ENCODE assay signal across 32 mouse cellular contexts in the genomic region with DNA sequence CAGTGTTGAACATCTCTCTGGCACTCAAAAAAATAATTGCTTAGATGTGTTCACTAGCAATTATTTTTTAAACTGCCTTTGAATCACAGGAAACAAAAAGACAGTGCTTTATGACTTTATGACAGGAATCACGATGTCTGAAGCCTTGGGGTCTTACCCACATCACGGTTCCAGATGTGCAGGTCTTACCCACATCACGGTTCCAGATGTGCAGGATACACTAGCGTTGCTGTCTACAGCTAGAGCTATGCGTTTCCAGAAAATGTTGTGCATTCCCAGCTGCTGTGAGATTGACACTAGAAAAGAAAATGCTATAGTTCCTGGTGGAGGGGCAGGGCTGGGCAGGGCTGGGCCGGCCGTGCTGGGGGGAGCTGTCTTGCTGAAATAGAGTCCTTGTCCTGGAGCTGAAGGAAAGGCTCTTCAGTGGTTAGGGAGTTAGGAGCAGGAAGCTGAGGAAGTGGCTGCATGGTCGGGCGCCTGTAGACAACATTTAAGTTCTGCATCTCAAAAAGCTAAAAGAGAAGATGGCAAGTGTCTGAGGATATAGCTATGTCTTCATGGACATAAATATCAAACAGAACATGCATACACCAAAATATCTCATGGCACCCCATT. TPM values are rescaled to one million over a fixed set of nuclear protein-coding genes. Genes with fewer than 3 reads are reported as not detected.
DNase-seq lines count a peak whose midpoint lies in the region; ATAC-seq lines count a peak whose summit lies in the region.
"Had no signal": no experiment of that assay in that cellular context is flagged by ENCODE, and none has a peak within 500 bp of the region (broad histone marks: within the 10 kb centered on the region; RNA-seq: fewer than 3 reads in every experiment).

No protein-coding gene starts in this region.

- no peak overlapping the region for H3K4me2 ChIP-seq in embryonic facial prominence, embryonic 14.5 days (ENCODE audit: low read depth, low read length)
- H3K4me2 ChIP-seq in limb, embryonic 11.5 days (ENCODE audit: low read depth, severe bottlenecking), result no peak overlapping the region
- H3K4me2 ChIP-seq: embryonic facial prominence, embryonic 13.5 days; forebrain, embryonic 12.5 days; intestine, embryonic 15.5 days; liver, embryonic 12.5 days; midbrain, embryonic 15.5 days; neural tube, embryonic 15.5 days had no signal

- no peaks in the 10 kb centered on the region for H3K4me1 ChIP-seq in embryonic facial prominence, embryonic 14.5 days (ENCODE audit: control insufficient read depth, insufficient read depth, low read length)
- H3K4me1 ChIP-seq in limb, embryonic 11.5 days (ENCODE audit: control insufficient read depth, insufficient read depth, low read length), result no peaks in the 10 kb centered on the region
- H3K4me1 ChIP-seq: intestine, embryonic 15.5 days; liver, embryonic 12.5 days; midbrain, embryonic 10.5 days; midbrain, embryonic 15.5 days had no signal

- H3K4me3 ChIP-seq in embryonic facial prominence, embryonic 14.5 days (ENCODE audit: low read depth, low read length), result no peak overlapping the region
- H3K4me3 ChIP-seq in limb, embryonic 11.5 days (ENCODE audit: low read depth, low read length), result no peak overlapping the region
- H3K4me3 ChIP-seq: embryonic facial prominence, embryonic 13.5 days; erythroblast, embryonic 14.5 days; forebrain, embryonic 12.5 days; gastrocnemius, adult 2 months; intestine, embryonic 15.5 days; layer of hippocampus, adult 2 months; liver, embryonic 12.5 days; midbrain, embryonic 10.5 days; midbrain, embryonic 15.5 days; neural tube, embryonic 15.5 days had no signal

- peak; percentile 14 for DNase-seq in embryo, embryonic 10.5 days (ENCODE audit: low spot score)
- no peak for DNase-seq in embryo, embryonic 10 days (ENCODE audit: low spot score)
- DNase-seq in embryonic facial prominence, embryonic 14.5 days (ENCODE audit: low spot score), result peak; percentile 48
- peak; percentile 50 for DNase-seq in limb, embryonic 11.5 days (ENCODE audit: low spot score)
- DNase-seq in mesoderm, embryonic 11.5 days (ENCODE audit: low read depth, low spot score), result peak; percentile 50
- no peak for DNase-seq in urinary bladder, postnatal 14 days (ENCODE audit: low spot score)
- DNase-seq in adrenal gland, postnatal 25 days, result no peak
- DNase-seq: adrenal gland, postnatal 10 days; cerebellum, adult 11 months; cerebellum, adult 9-10 months; cerebellum, postnatal 36 days; gastrocnemius, adult 2 months; gastrocnemius, postnatal 36 days; heart, postnatal 14 days; kidney, adult 2 months; kidney, postnatal 36 days; liver, postnatal 0 days; lung, postnatal 10 days; retina, postnatal 1 day; right cerebral cortex, postnatal 14 days had no signal

- WGBS in embryonic facial prominence, embryonic 14.5 days, result 38% methylated on average over 9 of the region's 9 CpGs
- 29% methylated on average over 9 of the region's 9 CpGs for WGBS in limb, embryonic 11.5 days

- no peak overlapping the region for H3K27ac ChIP-seq in embryonic facial prominence, embryonic 14.5 days (replicated peaks; ENCODE audit: low read depth, low read length)
- H3K27ac ChIP-seq in limb, embryonic 11.5 days (replicated peaks; ENCODE audit: low read depth, low read length), result no peak overlapping the region
- H3K27ac ChIP-seq: embryonic facial prominence, embryonic 13.5 days; forebrain, embryonic 12.5 days; gastrocnemius, adult 2 months; intestine, embryonic 15.5 days; layer of hippocampus, adult 2 months; liver, embryonic 12.5 days; macrophage; midbrain, embryonic 10.5 days; midbrain, embryonic 15.5 days; neural tube, embryonic 15.5 days had no signal

- no peak overlapping the region for H3K9ac ChIP-seq in embryonic facial prominence, embryonic 14.5 days (ENCODE audit: low read depth, low read length)
- H3K9ac ChIP-seq in limb, embryonic 11.5 days (ENCODE audit: low read length), result no peak overlapping the region
- H3K9ac ChIP-seq: embryonic facial prominence, embryonic 13.5 days; forebrain, embryonic 12.5 days; intestine, embryonic 15.5 days; liver, embryonic 12.5 days; liver, postnatal 0 days; midbrain, embryonic 15.5 days; neural tube, embryonic 15.5 days had no signal

- 0 out of 2 replicates have a peak, but pooled peaks have one; percentile 26 for ATAC-seq in embryonic facial prominence, embryonic 14.5 days (ENCODE audit: low read depth)
- ATAC-seq in limb, embryonic 11.5 days (ENCODE audit: insufficient number of reproducible peaks, low FRiP score, low TSS enrichment, low read depth), result peak; percentile 67; the same call in 1 of the 2 replicates
- ATAC-seq: hindbrain, embryonic 16.5 days; liver, postnatal 0 days; Patski had no signal

- H3K36me3 ChIP-seq in embryonic facial prominence, embryonic 14.5 days (ENCODE audit: control insufficient read depth, insufficient read depth, low read length), result 0 out of 2 replicates have a peak, but pooled peaks cover 3% of the 10 kb centered on the region
- no peaks in the 10 kb centered on the region for H3K36me3 ChIP-seq in limb, embryonic 11.5 days (ENCODE audit: control insufficient read depth, insufficient read depth, low read length)
- H3K36me3 ChIP-seq: embryonic facial prominence, embryonic 13.5 days; forebrain, embryonic 12.5 days; intestine, embryonic 15.5 days; midbrain, embryonic 15.5 days; neural tube, embryonic 15.5 days had no signal

- H3K9me3 ChIP-seq in embryonic facial prominence, embryonic 14.5 days (ENCODE audit: control insufficient read depth, low read length), result no peaks in the 10 kb centered on the region
- no peaks in the 10 kb centered on the region for H3K9me3 ChIP-seq in limb, embryonic 11.5 days (ENCODE audit: control insufficient read depth, low read length)
- H3K9me3 ChIP-seq: embryonic facial prominence, embryonic 13.5 days; forebrain, embryonic 12.5 days; intestine, embryonic 15.5 days; liver, embryonic 12.5 days; midbrain, embryonic 10.5 days; midbrain, embryonic 15.5 days; neural tube, embryonic 15.5 days had no signal

- H3K27me3 ChIP-seq in embryonic facial prominence, embryonic 14.5 days (replicated peaks; ENCODE audit: control insufficient read depth, insufficient read depth, low read length), result no peaks in the 10 kb centered on the region
- no peaks in the 10 kb centered on the region for H3K27me3 ChIP-seq in limb, embryonic 11.5 days (ENCODE audit: control insufficient read depth, insufficient read depth, low read length)
- H3K27me3 ChIP-seq: embryonic facial prominence, embryonic 13.5 days; forebrain, embryonic 12.5 days; intestine, embryonic 15.5 days; liver, embryonic 12.5 days; midbrain, embryonic 15.5 days; neural tube, embryonic 15.5 days; Patski had no signal

RNA-seq across cellular contexts. Expression of gene Dera, which starts 34.7 kb away (rescaled TPM):
- polyA plus RNA-seq in embryonic facial prominence, embryonic 14.5 days (2014; fragmentation: Nextera tagmentation; extraction: Ambion mirVana), result 35.4 and 40.8 TPM in 2 replicates
- 68.8 and 75.2 TPM in 2 replicates for polyA plus RNA-seq in limb, embryonic 11.5 days (2014; fragmentation: Nextera tagmentation; extraction: Ambion mirVana)
- total RNA-seq in adrenal gland, postnatal 25 days (2021), result 30.0 and 31.3 TPM in 2 replicates

RNA-seq across cellular contexts. Expression of gene Strap, which starts 54.2 kb away (rescaled TPM):
- 161 and 176 TPM in 2 replicates for polyA plus RNA-seq in embryonic facial prominence, embryonic 14.5 days (2014; fragmentation: Nextera tagmentation; extraction: Ambion mirVana)
- polyA plus RNA-seq in limb, embryonic 11.5 days (2014; fragmentation: Nextera tagmentation; extraction: Ambion mirVana), result 244 and 246 TPM in 2 replicates
- total RNA-seq in adrenal gland, postnatal 25 days (2021), result 107 and 111 TPM in 2 replicates

Comparison
In these comparisons a context has a peak if more than half of its experiments do, and no peak if none do; other contexts are left out.
1. DNase-seq: peak in embryo, embryonic 10.5 days (single experiment), embryonic facial prominence, embryonic 14.5 days (single experiment), limb, embryonic 11.5 days (single experiment) and mesoderm, embryonic 11.5 days (single experiment); none in embryo, embryonic 10 days (single experiment), urinary bladder, postnatal 14 days (single experiment) and adrenal gland, postnatal 25 days (single experiment).